Mouse (Mus musculus) small intestine, adult 2 months (tissue): ENCODE measurements around the gene Nelfcd. TPM values are rescaled to one million over a fixed set of nuclear protein-coding genes. Genes with fewer than 3 reads are reported as not detected.

ENCODE experiments used
- H3K27ac ChIP-seq: fragments of 200-500 bp; 2 replicates; pipeline ENCODE4 v1.5.1; 2012; ENCODE audit warnings: low read depth, low read length, control low read depth, inconsistent platforms; ENCODE audit not compliant: insufficient read depth
- H3K27me3 ChIP-seq: fragments of 200-500 bp; 2 replicates; pipeline ENCODE4 v1.6.1; 2012; ENCODE audit warnings: mild to moderate bottlenecking, moderate library complexity, low read length, inconsistent platforms; ENCODE audit not compliant: control insufficient read depth, insufficient read depth
- H3K36me3 ChIP-seq: fragments of 200-500 bp; 2 replicates; pipeline ENCODE4 v1.6.1; 2012; ENCODE audit warnings: mild to moderate bottlenecking, low read length, control low read depth, inconsistent platforms; ENCODE audit not compliant: control insufficient read depth, insufficient read depth
- H3K4me1 ChIP-seq: fragments of 200-500 bp; 2 replicates; pipeline ENCODE4 v1.6.1; 2012; ENCODE audit warnings: low read length, inconsistent platforms, mixed read lengths; ENCODE audit not compliant: control insufficient read depth, insufficient read depth, insufficient read length
- H3K4me3 ChIP-seq: fragments of 200-500 bp; 2 replicates; pipeline ENCODE4 v1.5.1; 2012; ENCODE audit warnings: low read depth, mild to moderate bottlenecking, control low read depth, inconsistent platforms, low read length, moderate library complexity
- CTCF ChIP-seq: fragments of 200-500 bp; IDR thresholded peaks from 2 replicates; pipeline ENCODE4 v1.5.1; 2012; ENCODE audit warnings: low read depth, mild to moderate bottlenecking, control low read depth, inconsistent platforms, low read length, moderate library complexity, mixed read lengths; ENCODE audit not compliant: insufficient replicate concordance, insufficient read length; ENCODE audit errors: extremely low read depth
- POLR2A ChIP-seq: fragments of 200-500 bp; IDR thresholded peaks from 2 replicates; pipeline ENCODE4 v1.6.1; 2012; ENCODE audit warnings: low read depth, mild to moderate bottlenecking, control low read depth, inconsistent platforms, low read length, moderate library complexity
- WGBS: fragments of 180-500 bp; shearing (Covaris S2); methylation state at CpG from one replicate; pipeline ENCODE4 v1.1.7; 2018; 5-methylcytosine and 5-hydroxymethylcytosine counted together
- polyA plus RNA-seq: library from polyadenylated mRNA; depleted of rRNA; stranded (reverse); fragments of >200 nt; gene quantifications from 2 replicates; pipeline ENCODE4 v1.2.3, GENCODE M21; 2012; rRNA removed

The Nelfcd gene
- polyA plus RNA-seq, 1 experiment, result 50.4 TPM

DNA sequence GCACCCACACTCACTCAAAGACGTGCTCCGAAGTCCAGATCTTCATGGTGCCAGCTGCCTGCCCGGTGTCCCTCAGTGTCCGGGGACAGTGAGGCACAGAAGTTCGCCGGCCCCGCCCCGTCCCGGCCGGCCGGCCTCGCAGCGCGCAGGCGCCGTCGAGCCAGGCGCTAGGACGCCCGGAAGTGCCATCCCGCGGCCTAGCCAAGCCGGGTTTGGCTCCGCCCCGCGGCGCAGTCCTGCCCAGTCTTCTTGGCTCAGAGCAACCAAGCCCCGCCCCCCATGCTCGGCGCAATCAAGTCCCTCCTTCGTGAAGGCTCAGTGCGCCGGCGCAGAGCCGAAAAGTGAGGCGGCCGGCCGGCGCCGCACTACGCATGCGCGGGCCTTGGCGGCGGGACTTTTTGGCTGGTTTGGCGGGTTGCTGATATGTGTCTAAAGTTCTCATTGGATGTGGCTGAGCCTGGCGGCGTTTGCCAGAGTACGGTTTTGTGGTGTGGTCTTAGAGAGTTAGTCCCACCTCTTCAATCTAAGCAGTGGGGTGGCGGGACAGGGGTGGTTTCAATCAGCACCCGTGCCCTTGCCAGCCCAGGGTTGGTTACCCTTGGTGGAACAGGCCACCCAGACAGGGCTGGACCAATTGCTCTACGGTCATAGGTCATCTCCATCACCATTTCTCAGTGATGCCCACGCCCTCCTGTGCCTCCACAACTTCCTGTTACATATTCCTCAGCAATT is 57.4 kb downstream of the Nelfcd start, which contains the start of gene Prelid3b:
Prelid3b (minus strand) TSS at position 264 of the 732 bp plus-strand sequence.
- Histone ChIP-seq H3K27ac (peak within 1 kb of the TSS; percentile 94), H3K36me3 (peaks cover 15% of the 10 kb centered on the region), H3K27me3 (no peaks in the 10 kb centered on the region), H3K4me1 (peaks cover 34% of the 10 kb centered on the region), H3K4me3 (peak within 1 kb of the TSS; percentile 78)
- WGBS, result under 1% methylated on average over 53 of the region's 53 CpGs
- TF ChIP-seq POLR2A (peak; percentile 58), CTCF (no peak)

DNA sequence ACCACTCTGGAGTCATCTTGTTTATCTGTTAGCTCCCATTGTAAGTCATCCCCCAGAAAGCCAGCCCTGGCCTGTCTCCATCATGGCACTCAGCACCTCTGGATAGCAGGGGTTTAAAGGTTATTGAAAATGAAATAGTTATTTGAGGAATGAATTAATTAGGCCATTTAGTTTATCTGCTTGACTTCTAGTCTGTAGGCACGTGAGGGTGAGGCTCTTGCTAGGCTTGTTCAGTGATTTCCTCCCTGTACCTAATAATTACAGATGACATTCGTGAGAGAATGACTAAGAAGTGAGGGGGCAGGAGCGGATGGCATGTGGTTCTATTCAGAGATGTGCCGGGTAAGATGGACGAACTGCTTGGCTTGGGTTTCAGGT is 57.9 kb downstream of the Nelfcd start:
- Histone ChIP-seq H3K27me3 (no peaks in the 10 kb centered on the region), H3K36me3 (peaks cover 11% of the 10 kb centered on the region), H3K27ac (peak overlapping the region; percentile 91), H3K4me1 (peaks cover 39% of the 10 kb centered on the region), H3K4me3 (no peak overlapping the region)
- WGBS, result 51% methylated on average over 5 of the region's 5 CpGs
- TF ChIP-seq CTCF (no peak), POLR2A (no peak)

Other genes with a start within 250 kb of the Nelfcd start
- gene Gnas, start 131.5 kb upstream of the Nelfcd start, polyA plus RNA-seq, result 295 and 530 TPM in 2 replicates
- gene Gm20721, start 69.1 kb upstream of the Nelfcd start, polyA plus RNA-seq, result not detected in 2 replicates
- 253 and 363 TPM in 2 replicates for gene Ctsz, start 23.2 kb downstream of the Nelfcd start, polyA plus RNA-seq
- not detected in 2 replicates for gene Tubb1, start 34.9 kb downstream of the Nelfcd start, polyA plus RNA-seq
- 157 and 303 TPM in 2 replicates for gene Atp5e, start 48.3 kb downstream of the Nelfcd start, polyA plus RNA-seq
- 33.3 and 36.2 TPM in 2 replicates for gene Prelid3b, start 57.3 kb downstream of the Nelfcd start, polyA plus RNA-seq
- 0.20 and 0.41 TPM in 2 replicates for gene Zfp831, start 227.7 kb downstream of the Nelfcd start, polyA plus RNA-seq